Mouse (Mus musculus): ENCODE data around the gene Gm2012. TPM values are rescaled to one million over a fixed set of nuclear protein-coding genes. Genes with fewer than 3 reads are reported as not detected.

The Gm2012 gene
- polyA plus RNA-seq (2012; rRNA removed): not detected in 2 replicates

DNA sequence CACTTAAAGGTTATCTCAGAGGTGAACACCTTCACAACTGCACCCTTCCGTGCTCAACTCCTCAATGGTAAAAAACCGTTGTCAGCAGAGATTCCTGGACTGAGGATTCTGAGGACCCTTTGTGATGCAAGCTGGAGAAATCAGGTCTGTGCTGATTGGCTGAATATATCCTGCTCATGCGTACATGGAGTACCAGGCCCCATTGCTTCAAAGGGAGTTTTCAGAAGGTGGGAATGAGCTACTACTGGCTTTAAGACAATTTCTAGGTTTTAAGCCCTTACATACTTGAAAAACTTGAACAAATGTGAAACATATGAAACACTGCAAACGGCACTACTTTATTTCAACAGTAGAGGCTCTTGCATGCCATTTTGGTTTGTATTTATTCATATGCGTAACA, at the start of gene Gm2012:
Gene Gm2012, minus strand, starts transcription at position 101 of the 400 bp plus-strand sequence.

Other genes with a start within 250 kb of the Gm2012 start
- not detected in 2 replicates for gene Gm5168, start 180.3 kb downstream of the Gm2012 start, polyA plus RNA-seq (2012; rRNA removed)
- not detected in 2 replicates for gene Gm2030, start 78.7 kb upstream of the Gm2012 start, polyA plus RNA-seq (2012; rRNA removed)

Measured in central nervous system, embryonic 18 days (tissue).